Mouse (Mus musculus): ENCODE measurements at regions not wholly inside any gene's neighbourhood (a gene's known extent, or its start where the extent isn't known, plus 50 kb on each side); places are given as distances from the start of the nearest gene placed in this dataset.

DNA sequence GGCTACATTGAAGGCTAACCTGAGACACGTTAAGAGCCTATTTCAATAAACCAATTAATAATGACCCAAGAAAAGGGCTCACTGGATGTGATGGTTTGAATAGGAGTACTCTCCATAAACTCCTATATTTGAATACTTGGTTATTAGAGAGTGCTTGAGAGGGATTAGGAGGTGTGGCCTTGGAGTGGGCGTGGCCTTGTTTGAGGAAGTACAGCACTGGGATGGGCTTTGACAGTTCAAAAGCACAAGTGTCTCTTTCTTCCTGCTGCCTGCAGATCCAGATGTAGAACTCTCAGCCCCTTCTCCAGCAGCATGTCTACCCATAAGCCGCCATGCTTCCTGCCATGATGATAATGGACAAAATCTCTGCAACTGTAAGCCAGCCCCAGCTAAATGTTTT, 89.7 kb upstream of the Wnt4 start:
- H3K4me1 ChIP-seq = peaks cover 15% of the 10 kb centered on the region
- no peak overlapping the region for H3K27ac ChIP-seq
- WGBS = 80% methylated on average over 3 of the region's 3 CpGs
- H3K4me3 ChIP-seq = no peak overlapping the region
- peaks cover 7% of the 10 kb centered on the region; the same call in 1 of the 2 replicates for H3K27me3 ChIP-seq (ENCODE audit: poor library complexity, severe bottlenecking)
- H3K9me3 ChIP-seq = no peaks in the 10 kb centered on the region
- H3K36me3 ChIP-seq (replicated peaks) = no peaks in the 10 kb centered on the region
- DNase-seq (ENCODE audit: extremely low spot score, low spot score) = no peak

DNA sequence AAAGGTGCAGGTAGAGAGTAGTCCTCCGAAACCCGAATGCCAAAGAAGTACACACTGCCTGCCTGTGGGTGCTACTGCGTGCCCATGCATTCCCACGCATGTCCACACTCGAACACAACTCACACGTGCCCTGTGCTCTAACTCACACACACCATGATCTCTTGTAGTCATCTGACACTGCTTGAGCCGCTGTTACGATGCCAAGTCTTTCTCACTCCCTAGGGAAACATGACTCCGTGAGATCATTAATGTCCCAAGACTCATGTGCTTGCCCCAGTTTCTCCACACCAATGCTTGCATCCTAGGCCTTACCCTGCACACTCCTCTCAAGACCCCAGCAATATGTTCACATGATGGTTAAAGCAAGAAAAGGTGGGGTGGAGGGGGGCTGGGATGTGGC, 90.2 kb upstream of the Wnt4 start:
- WGBS = 90% methylated on average over 9 of the region's 9 CpGs
- Histone ChIP-seq H3K4me3 (no peak overlapping the region), H3K27me3 (ENCODE audit: poor library complexity, severe bottlenecking) (peaks cover 7% of the 10 kb centered on the region; the same call in 1 of the 2 replicates), H3K9me3 (no peaks in the 10 kb centered on the region), H3K36me3 (replicated peaks) (no peaks in the 10 kb centered on the region), H3K27ac (no peak overlapping the region), H3K4me1 (peaks cover 15% of the 10 kb centered on the region)
- DNase-seq (ENCODE audit: extremely low spot score, low spot score) = no peak

GRCm38 (mm10) chr4:137185001-137185400, 92.3 kb upstream of the Wnt4 start:
- WGBS = 86% methylated on average over 4 of the region's 4 CpGs
- H3K9me3 ChIP-seq = no peaks in the 10 kb centered on the region
- H3K4me1 ChIP-seq = peaks cover 18% of the 10 kb centered on the region
- no peak for DNase-seq (ENCODE audit: extremely low spot score, low spot score)
- no peaks in the 10 kb centered on the region for H3K36me3 ChIP-seq (replicated peaks)
- H3K27ac ChIP-seq = peak overlapping the region; percentile 66
- no peak overlapping the region for H3K4me3 ChIP-seq
- peaks cover 7% of the 10 kb centered on the region; the same call in 1 of the 2 replicates for H3K27me3 ChIP-seq (ENCODE audit: poor library complexity, severe bottlenecking)

DNA sequence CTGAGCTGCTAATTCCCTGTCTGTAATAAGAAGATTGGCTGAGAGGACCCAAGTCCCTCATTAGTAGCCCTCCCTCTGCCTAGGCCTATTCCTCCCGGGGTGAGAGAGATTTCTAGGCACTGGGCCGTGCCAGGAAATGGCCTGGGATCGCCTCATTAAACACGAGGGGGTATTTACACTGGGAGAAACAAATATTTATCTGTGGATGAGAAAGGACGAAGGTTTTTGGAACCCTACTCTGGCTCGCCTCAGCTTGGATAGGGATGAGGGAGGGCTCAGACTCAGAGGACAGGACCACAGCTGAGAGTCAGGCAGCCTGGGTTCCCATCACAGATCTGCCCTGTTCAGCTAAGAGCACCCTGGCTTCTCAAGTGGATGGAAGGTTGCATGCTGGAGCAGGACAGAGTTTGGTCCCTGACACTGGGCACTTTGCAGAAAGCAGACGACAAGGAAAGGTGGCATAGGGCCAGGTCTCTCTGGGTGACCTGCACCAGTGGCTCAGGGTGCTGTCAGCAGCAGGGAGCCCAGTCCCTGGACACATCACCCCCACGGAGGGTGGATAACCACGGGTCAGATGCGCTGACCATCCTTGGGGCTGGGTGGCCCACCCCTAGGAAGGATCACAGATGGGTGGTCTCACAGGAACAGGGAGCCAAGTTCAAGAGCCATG, 94.0 kb upstream of the Wnt4 start:
- H3K4me1 ChIP-seq = peaks cover 15% of the 10 kb centered on the region
- WGBS = 73% methylated on average over 10 of the region's 10 CpGs
- H3K9me3 ChIP-seq = no peaks in the 10 kb centered on the region
- H3K27ac ChIP-seq = no peak overlapping the region
- no peak for DNase-seq (ENCODE audit: extremely low spot score, low spot score)
- peaks cover 7% of the 10 kb centered on the region; the same call in 1 of the 2 replicates for H3K27me3 ChIP-seq (ENCODE audit: poor library complexity, severe bottlenecking)
- no peaks in the 10 kb centered on the region for H3K36me3 ChIP-seq (replicated peaks)
- no peak overlapping the region for H3K4me3 ChIP-seq

DNA sequence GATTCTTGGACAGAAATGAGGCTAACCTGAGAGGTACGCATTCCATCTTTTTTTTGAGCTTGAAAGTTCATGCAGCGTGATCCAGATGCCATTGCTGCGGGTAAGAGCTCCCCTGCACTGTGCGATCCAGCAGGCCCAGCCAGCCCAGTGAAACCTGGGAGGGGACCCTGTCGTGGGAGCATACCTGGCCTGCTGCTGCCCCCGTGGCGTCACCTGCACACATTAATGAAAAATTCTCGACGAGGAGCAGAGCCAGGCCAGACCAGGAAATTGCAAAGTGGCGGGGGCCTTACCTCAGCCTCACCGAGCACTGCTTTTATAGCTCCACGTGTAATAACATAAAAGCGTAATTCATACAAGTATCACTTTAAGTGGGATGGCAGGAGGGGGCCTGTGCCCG, 94.7 kb upstream of the Wnt4 start:
- H3K9me3 ChIP-seq = no peaks in the 10 kb centered on the region
- no peak overlapping the region for H3K4me3 ChIP-seq
- no peak for DNase-seq (ENCODE audit: extremely low spot score, low spot score)
- 85% methylated on average over 14 of the region's 14 CpGs for WGBS
- peaks cover 7% of the 10 kb centered on the region; the same call in 1 of the 2 replicates for H3K27me3 ChIP-seq (ENCODE audit: poor library complexity, severe bottlenecking)
- peaks cover 15% of the 10 kb centered on the region for H3K4me1 ChIP-seq
- H3K36me3 ChIP-seq (replicated peaks) = no peaks in the 10 kb centered on the region
- H3K27ac ChIP-seq = no peak overlapping the region

DNA sequence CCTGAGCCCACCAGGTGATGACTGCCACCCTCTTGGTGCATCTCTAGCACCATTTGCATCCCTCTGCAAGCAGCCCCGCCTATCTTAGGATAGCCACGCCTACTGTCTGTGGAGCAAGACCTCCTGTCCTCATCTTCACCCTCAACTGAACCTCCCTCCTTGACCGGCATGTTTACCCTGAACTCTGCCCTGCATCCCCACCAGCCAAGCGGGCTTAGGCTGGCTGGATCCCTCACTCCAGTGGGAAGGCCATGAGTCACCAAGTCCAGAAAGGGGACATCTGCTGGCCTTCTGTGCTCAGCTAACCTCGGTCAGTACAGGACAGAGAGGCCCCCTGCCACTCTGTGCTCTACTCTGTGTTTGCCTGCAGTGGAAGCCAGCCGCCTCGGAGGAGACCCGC, 96.0 kb upstream of the Wnt4 start:
- H3K27ac ChIP-seq = no peak overlapping the region
- peaks cover 15% of the 10 kb centered on the region for H3K4me1 ChIP-seq
- no peak for DNase-seq (ENCODE audit: extremely low spot score, low spot score)
- no peaks in the 10 kb centered on the region for H3K9me3 ChIP-seq
- WGBS = 68% methylated on average over 8 of the region's 8 CpGs
- H3K4me3 ChIP-seq = no peak overlapping the region
- H3K36me3 ChIP-seq (replicated peaks) = no peaks in the 10 kb centered on the region
- peaks cover 4% of the 10 kb centered on the region; the same call in 1 of the 2 replicates for H3K27me3 ChIP-seq (ENCODE audit: poor library complexity, severe bottlenecking)

DNA sequence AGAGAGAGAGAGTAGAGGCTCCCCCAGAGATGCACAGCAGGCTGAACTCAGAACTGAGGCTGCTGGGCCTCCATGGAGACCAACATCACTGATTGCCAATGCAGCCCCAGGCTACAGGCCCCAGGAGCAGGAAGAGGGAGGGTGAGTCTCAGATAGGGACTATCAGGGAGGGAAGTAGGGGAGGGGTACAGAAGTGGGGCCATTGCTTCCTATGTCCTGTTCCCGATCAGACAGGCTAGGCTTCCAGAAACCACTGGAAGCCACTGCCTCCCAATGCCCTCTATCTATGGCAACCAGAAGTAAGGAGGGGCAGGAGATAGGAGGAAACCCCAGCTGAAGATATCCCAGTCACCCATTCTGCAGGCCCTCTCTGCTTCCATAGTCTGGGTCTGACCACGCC, 97.2 kb upstream of the Wnt4 start:
- no peak for DNase-seq (ENCODE audit: extremely low spot score, low spot score)
- H3K27me3 ChIP-seq (ENCODE audit: poor library complexity, severe bottlenecking) = peaks cover 4% of the 10 kb centered on the region; the same call in 1 of the 2 replicates
- H3K36me3 ChIP-seq (replicated peaks) = no peaks in the 10 kb centered on the region
- peaks cover 15% of the 10 kb centered on the region for H3K4me1 ChIP-seq
- no peak overlapping the region for H3K4me3 ChIP-seq
- H3K9me3 ChIP-seq = no peaks in the 10 kb centered on the region
- H3K27ac ChIP-seq = no peak overlapping the region
- 81% methylated on average over 2 of the region's 2 CpGs for WGBS

GRCm38 (mm10) chr4:137178833-137179232, 98.5 kb upstream of the Wnt4 start:
- peaks cover 4% of the 10 kb centered on the region; the same call in 1 of the 2 replicates for H3K27me3 ChIP-seq (ENCODE audit: poor library complexity, severe bottlenecking)
- no peak for DNase-seq (ENCODE audit: extremely low spot score, low spot score)
- no peak overlapping the region for H3K27ac ChIP-seq
- 74% methylated on average over 3 of the region's 3 CpGs for WGBS
- 0 out of 2 replicates have a peak, but pooled peaks cover 3% of the 10 kb centered on the region for H3K4me1 ChIP-seq
- no peaks in the 10 kb centered on the region for H3K36me3 ChIP-seq (replicated peaks)
- H3K4me3 ChIP-seq = no peak overlapping the region
- no peaks in the 10 kb centered on the region for H3K9me3 ChIP-seq

GRCm38 (mm10) chr4:137164933-137165332, 112.4 kb upstream of the Wnt4 start:
- Histone ChIP-seq H3K27ac (0 out of 2 replicates have a peak overlapping the region, but pooled peaks have one; percentile 10), H3K4me1 (peaks cover 14% of the 10 kb centered on the region), H3K27me3 (ENCODE audit: poor library complexity, severe bottlenecking) (peaks cover 36% of the 10 kb centered on the region), H3K36me3 (replicated peaks) (no peaks in the 10 kb centered on the region), H3K9me3 (no peaks in the 10 kb centered on the region), H3K4me3 (peak overlapping the region; percentile 39)
- WGBS = 36% methylated on average over 9 of the region's 9 CpGs
- no peak for DNase-seq (ENCODE audit: extremely low spot score, low spot score)

GRCm38 (mm10) chr4:137164429-137164828, 112.9 kb upstream of the Wnt4 start:
- peaks cover 14% of the 10 kb centered on the region for H3K4me1 ChIP-seq
- H3K27ac ChIP-seq = 0 out of 2 replicates have a peak overlapping the region, but pooled peaks have one; percentile 10
- no peaks in the 10 kb centered on the region for H3K9me3 ChIP-seq
- no peaks in the 10 kb centered on the region for H3K36me3 ChIP-seq (replicated peaks)
- H3K27me3 ChIP-seq (ENCODE audit: poor library complexity, severe bottlenecking) = peaks cover 36% of the 10 kb centered on the region
- peak overlapping the region; percentile 39 for H3K4me3 ChIP-seq
- WGBS = 5% methylated on average over 12 of the region's 12 CpGs
- peak; percentile 75 for DNase-seq (ENCODE audit: extremely low spot score, low spot score)

DNA sequence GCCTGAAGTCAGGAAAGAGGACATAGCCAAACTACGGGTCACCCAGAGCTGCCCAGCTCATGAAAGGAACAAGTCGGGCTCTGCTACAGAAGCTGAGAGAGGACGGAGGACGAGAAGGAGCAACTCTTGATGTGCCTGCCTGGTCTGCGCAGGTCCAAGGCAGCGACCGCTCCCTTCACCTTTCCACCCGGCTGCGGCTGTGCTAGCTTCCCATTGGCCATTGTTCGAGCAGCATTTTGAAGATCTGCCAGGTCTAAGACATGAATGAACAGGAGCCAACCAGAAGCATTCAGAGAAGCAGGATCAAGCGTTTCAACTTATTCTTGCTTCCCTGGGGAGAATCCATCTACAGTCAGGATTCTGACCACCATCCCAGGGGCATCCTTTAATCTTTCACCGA, 113.3 kb upstream of the Wnt4 start:
- Histone ChIP-seq H3K9me3 (no peaks in the 10 kb centered on the region), H3K4me1 (peaks cover 14% of the 10 kb centered on the region), H3K4me3 (no peak overlapping the region), H3K36me3 (replicated peaks) (no peaks in the 10 kb centered on the region), H3K27ac (no peak overlapping the region), H3K27me3 (ENCODE audit: poor library complexity, severe bottlenecking) (peaks cover 36% of the 10 kb centered on the region)
- WGBS = 69% methylated on average over 12 of the region's 12 CpGs
- DNase-seq (ENCODE audit: extremely low spot score, low spot score) = no peak

DNA sequence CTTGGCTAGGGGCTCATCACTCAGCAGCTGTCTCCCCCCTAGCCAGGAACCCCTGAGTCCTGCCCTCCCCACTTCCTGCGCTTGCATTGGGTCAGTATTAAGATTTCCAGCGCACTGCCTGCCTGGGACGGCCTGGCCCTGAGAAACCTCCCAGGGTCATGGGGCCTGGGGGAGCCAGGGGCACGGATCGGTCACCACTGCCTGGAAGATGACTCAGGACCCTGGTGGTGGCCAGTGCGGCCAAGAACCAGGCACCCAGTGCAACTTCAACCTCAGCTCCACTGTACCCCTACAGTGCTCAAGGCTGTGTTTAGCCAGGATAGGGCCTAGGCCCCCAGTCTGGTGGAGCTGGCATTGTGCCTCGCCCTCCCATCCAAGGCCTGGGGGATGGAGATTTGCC, 111.9 kb upstream of the Zbtb40 start:
- Histone ChIP-seq H3K27me3 (ENCODE audit: poor library complexity, severe bottlenecking) (peaks cover 32% of the 10 kb centered on the region), H3K27ac (no peak overlapping the region), H3K4me3 (no peak overlapping the region), H3K36me3 (replicated peaks) (no peaks in the 10 kb centered on the region), H3K4me1 (peaks cover 14% of the 10 kb centered on the region), H3K9me3 (no peaks in the 10 kb centered on the region)
- 91% methylated on average over 7 of the region's 7 CpGs for WGBS
- DNase-seq (ENCODE audit: extremely low spot score, low spot score) = no peak

DNA sequence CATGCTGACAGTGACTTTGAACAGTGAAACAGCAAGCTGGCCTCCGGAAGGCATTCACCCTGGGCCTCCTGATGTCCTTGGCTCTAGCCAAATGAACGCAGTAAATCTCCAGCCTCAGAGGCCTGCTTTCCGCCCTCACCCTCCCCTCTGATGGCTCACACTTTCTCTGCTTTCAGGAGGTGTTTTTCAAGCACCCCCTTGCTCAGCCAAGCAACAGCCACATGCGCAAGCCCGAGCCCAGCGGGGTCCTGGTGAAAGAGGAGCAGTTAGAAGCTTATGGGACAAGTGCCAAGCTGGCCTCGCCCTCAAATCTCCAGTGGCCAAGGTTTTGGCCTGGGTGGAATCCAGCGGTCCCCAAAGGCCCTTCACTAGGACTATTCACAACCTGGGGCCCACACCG, 109.6 kb upstream of the Zbtb40 start:
- Histone ChIP-seq H3K27me3 (ENCODE audit: poor library complexity, severe bottlenecking) (peaks cover 9% of the 10 kb centered on the region), H3K4me3 (no peak overlapping the region), H3K27ac (no peak overlapping the region), H3K36me3 (replicated peaks) (no peaks in the 10 kb centered on the region), H3K9me3 (no peaks in the 10 kb centered on the region), H3K4me1 (no peaks in the 10 kb centered on the region)
- 85% methylated on average over 9 of the region's 9 CpGs for WGBS
- no peak for DNase-seq (ENCODE audit: extremely low spot score, low spot score)
